Mouse (Mus musculus): ENCODE measurements around the gene Hjurp.

Gene Hjurp

DNA sequence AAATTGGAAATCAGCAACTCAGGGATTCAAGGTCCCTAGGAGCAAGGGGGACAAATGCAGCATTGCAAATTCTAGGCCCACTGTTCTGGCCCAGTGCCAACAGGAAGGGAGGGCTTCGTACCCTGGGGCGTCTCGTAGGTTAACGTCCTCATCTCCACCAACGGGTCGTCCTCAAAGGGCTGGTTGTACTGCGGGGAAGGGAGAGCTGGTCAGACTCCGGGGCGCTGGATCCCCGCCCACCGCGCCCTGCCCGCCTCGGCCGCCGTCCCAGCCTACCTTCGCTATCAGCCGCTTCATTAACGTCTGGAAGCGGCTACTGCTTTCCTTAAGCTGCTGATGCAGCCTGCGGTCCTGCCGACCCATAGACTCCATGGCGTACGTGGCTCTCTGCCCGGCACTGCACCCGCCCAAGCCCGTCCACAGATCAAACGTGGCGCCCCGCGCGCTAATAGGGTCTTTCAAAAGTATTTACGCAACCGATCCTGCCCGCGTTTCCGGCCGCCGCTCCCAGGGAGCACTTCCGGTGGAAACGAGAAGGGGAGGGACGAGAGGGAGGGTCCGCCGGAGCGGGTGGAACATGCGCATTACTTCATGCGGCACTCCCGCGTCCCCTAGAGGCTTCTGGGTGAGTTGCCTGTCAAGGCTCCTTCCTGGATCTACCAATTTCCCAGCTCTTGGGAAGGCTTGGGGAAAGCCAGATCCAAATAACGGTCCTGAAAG, at the start of gene Hjurp, which contains the start of gene Trpm8:
TSS of gene Hjurp (minus strand) at position 536 of the 720 bp plus-strand sequence.
TSS of gene Trpm8 (plus strand) at position 564 of the 720 bp plus-strand sequence.
- peak; percentile 100 for DNase-seq (ENCODE audit: low spot score in 2 of 2)

- no peak for DNase-seq (ENCODE audit: low spot score in 2 of 2)
Measured at GRCm38 (mm10) chr1:88323101-88323500, 45.7 kb upstream of the Hjurp start.

GRCm38 (mm10) chr1:88322146-88322545, 44.7 kb upstream of the Hjurp start:
- no peak for DNase-seq (ENCODE audit: low spot score in 2 of 2)

DNA sequence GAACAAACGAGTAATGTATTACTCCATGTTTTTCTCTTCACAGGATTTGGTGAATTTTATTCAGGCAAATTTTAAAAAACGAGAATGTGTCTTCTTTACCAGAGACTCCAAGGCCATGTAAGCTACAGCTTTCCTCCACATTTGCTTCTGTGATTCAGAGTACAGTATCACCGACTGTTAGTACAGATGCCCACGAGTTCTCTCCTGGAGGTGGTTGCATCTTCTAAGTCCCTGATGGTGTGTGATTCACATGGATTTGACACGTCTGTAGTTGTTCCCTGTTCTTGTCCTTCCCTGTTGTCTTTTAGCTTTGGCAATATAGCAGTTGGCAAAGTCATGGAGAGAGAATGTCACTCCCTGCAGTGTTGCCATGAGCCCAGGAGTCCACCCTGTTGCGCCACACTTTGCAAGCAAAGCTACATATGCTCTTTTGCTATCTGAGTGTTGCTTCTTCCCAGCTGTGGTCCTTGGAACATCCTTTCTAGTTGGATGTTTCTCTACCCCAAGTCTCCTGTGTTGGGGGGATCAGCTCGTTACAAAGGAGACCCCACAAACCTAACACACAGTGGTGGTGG, 43.5 kb upstream of the Hjurp start:
- no peak for DNase-seq (ENCODE audit: low spot score in 2 of 2)

DNA sequence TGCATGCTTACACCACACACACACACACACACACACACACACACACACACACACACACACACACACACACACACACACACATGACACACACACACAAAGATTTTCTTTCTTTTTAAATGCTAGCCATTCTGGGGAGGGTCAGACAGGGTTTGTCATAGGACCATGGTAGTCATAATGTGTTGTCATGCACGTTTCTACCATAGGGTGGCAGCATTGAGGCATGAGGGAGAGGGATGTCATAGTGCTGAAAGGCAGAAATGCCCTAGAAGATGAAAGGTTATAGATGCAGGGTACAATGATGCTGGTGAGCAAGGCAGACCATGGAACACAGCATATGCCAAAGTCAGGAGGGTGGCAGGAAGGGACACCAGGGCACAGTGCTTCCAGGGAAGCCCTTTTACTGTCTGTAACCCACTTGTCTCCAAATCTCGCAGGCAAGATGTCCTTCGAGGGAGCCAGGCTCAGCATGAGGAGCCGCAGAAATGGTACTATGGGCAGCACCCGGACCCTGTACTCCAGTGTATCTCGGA, 41.2 kb upstream of the Hjurp start:
- DNase-seq (ENCODE audit: low spot score in 2 of 2), result no peak

DNA sequence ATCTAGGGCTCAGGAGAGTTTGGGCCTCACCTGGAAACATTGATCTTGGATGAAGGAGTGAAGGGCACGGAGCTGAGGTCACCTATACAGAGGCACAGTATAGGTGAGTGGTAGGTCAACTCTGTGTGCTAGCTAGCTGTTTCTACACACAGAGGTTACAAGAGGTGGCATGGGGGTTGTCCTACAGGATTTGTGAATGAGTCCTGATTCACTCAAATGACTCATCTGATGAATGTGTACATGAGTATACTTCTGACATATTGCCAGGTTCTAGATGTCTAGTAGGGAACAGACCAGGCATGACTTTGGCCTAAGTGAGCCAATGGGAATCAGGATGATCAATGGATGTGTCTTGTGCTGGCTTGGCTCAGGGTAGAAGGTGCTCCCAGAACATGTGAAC, 39.8 kb upstream of the Hjurp start:
- DNase-seq (ENCODE audit: low spot score in 2 of 2), result no peak

- DNase-seq (ENCODE audit: low spot score in 2 of 2), result no peak
Measured at GRCm38 (mm10) chr1:88310349-88310748, 32.9 kb upstream of the Hjurp start.

DNA sequence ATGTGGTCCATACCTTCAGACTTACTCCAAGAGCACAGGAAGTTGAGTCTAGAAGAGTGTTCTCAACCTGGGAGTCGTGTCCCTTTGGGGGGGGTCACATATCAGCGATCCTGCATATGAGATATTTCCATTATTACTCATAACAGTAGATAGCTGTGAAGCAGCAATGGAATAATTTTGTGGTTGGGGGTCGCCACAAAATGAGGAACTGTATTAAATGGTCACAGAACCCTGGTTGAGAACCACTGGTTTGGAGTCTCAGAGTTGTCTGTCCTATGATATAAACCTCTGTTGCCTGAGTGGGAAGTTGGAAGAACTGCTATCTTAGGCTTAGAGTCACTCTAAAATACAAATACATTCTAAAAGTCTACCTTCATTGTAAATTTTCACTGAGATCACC, 32.5 kb upstream of the Hjurp start:
- no peak for DNase-seq (ENCODE audit: low spot score in 2 of 2)

- no peak for DNase-seq (ENCODE audit: low spot score in 2 of 2)
Measured at GRCm38 (mm10) chr1:88309020-88309419, 31.6 kb upstream of the Hjurp start.

DNA sequence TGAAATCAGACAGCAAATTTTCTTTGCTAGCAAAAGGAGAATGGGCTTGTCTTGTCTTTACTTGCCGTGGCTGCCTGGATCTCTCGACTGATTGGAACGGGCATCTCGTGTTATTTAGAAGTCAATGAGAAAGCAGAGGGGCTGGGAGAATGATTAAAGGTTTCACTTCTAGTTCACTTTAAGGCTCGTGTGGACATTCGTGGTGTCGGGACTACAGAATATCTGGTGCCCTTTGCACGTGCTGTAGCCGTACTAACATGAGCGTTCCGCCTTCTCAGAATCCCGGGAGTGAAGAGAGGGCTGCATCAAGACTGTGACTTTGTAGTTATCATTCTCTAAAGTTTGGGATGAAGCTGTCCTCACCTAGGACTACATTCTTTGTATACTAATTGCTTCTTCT, 29.7 kb upstream of the Hjurp start:
- no peak for DNase-seq (ENCODE audit: low spot score in 2 of 2)

DNA sequence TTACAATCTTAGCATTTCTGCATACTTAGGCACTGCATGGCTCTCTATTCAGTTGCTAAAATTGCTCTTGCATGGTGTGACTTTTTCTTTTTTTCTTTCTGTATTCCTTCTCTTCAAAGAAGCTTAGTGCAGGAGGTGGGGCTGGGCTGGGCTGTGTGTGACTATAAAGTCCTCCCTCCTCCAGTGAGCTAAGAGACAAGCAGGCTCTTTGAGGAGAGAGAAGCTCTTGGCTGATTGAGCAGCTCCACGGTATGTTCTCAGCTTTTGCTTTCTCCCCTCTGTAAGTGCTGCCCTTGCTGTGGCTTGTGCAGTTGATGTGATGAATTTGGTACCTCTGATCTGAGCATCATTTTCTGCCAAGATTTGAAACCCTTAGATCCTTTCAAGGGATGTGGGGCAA, 29.1 kb upstream of the Hjurp start:
- no peak for DNase-seq (ENCODE audit: low spot score in 2 of 2)

- no peak for DNase-seq (ENCODE audit: low spot score in 2 of 2)
Measured at GRCm38 (mm10) chr1:88305018-88305795, 27.8 kb upstream of the Hjurp start.

GRCm38 (mm10) chr1:88304261-88304985, 27.0 kb upstream of the Hjurp start:
- no peak for DNase-seq (ENCODE audit: low spot score in 2 of 2)

DNA sequence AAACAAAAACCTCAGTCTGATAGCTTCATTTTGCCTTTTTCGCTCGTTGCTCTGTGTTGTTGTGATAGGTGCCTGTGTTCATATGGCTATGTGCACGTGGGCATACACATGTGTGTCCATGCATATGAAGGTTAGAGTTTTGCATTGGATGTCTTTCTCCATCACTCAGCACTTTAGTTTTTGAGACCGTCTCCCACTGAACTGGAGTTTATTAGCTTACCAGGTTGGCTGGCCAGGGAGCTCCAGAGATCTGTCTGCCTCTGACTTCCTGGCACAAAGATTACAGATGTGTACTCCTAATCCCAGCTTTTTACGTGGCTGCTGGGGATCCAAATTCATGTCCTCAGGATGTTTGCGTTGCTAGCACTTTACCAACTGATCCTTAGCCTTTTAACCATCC, 26.3 kb upstream of the Hjurp start:
- DNase-seq (ENCODE audit: low spot score in 2 of 2), result no peak

DNA sequence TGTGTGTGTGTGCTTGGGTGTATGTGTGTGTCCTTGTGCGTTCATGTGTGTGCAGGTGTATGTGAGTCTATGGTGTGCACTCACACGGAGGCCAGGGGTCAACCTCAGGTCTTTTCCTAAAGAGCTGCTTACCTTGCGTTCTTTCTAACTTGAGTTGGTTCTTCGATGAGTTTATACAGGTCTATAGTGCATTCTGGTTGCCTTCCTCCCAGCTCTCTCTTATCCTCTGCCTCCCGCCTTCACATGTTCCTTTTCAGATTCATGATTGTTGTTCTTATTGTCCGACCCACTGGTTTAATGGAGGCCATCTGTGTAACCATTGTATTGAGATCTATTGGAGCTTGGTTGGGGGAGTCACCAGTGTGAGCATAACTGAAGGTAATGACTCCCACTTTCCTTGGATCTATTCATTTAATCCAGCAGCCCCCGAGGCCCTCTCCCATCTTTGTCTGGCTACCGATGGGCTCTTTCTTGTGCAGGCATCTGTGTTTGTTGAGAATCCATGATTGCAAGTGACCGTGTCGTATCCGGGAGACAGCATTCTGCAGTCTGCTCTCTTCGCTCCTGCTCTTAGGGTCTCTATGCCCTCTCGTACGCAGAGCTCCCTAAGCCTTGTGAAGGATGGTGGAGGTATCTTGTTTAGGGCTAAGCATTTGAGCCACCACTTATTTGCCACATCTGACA, 24.8 kb upstream of the Hjurp start:
- DNase-seq (ENCODE audit: low spot score in 2 of 2), result no peak

- DNase-seq (ENCODE audit: low spot score in 2 of 2), result no peak
Measured at GRCm38 (mm10) chr1:88301121-88302014, 23.9 kb upstream of the Hjurp start.

- DNase-seq (ENCODE audit: low spot score in 2 of 2), result no peak
Measured at GRCm38 (mm10) chr1:88300301-88301050, 23.0 kb upstream of the Hjurp start.

DNA sequence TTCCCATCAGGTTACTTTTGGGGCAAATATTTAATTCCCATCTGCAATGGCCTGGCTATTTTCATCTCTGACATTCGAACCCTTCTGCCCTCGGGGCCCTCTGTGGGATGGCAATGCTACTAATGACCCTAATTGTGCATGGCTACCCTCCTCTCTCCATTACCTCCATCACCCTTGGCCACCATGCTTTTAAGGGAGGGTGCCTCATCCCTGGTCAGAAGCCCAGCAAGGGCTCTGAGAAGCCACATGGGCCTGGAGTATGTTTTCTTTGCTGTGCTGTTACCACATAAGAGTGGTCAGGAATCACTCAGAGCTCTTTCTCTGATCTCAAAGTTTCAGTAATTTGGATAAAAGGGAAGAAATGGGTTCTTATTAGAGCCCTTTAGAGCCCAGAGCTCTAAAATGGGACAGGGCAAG, 22.1 kb upstream of the Hjurp start:
- DNase-seq (ENCODE audit: low spot score in 2 of 2), result no peak

DNA sequence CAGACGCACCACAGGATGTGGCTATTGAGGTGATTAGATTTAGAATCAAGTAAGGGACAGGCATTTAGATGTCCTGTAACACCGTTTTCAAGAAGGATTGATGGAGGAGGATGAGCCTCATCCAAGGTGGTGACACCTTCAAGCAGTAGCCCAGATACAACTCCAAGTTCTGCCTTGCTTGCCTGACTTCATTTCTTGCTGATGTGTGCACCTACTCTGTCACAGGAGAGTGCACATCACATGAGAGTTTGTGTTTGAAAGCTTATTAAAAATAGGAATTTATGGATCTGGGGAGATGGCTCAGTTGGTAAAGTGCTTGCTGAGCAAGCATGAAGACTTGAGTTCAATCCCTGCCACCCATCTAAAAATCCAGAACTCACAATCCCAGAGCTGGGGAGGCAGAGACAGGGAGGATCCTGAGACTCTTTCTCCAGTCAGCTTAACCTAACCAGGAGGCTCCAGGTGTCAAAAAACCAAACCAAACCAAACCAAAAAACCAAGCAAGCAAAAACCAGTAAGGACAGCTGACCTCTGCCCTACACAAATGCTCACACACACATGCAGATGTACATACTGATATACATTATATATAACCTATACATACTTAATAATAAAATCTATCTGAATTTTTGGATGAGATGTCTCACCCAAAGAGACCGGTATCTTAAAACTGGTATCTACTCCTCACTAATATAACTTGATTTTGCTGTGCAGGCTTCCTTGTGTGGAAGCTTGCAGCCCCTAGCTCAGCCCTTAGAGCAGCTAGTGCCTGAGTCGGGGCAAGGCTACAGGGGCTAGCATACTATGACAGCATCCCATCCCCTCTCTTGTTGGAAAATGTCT, 21.5 kb upstream of the Hjurp start:
- DNase-seq (ENCODE audit: low spot score in 2 of 2), result no peak

Measured in heart, adult 9 months (tissue).